Mouse (Mus musculus) MEL (cell line): ENCODE measurements at regions not wholly inside any gene's neighbourhood (a gene's known extent, or its start where the extent isn't known, plus 50 kb on each side); places are given as distances from the start of the nearest gene placed in this dataset.
"Not testable (repeated sequence)": the region's sequence is repeated elsewhere in the genome, so short reads cannot be mapped to it uniquely, and the experiment has no call there.

Source experiments
- DNase-seq: peaks from one replicate; pipeline ENCODE4 v3.0.0; 2011; ENCODE audit warnings: low read depth, low spot score
- H3K27ac ChIP-seq: 2 replicates; pipeline ENCODE4 v1.5.1; 2012; ENCODE audit warnings: low read depth, mild to moderate bottlenecking, control low read depth, low read length, moderate library complexity; ENCODE audit not compliant: control insufficient read depth
- H3K27me3 ChIP-seq, 2 experiments: fragments of 150-350 bp in 1 of 2; sonication (generic) in 1 of 2; 2 replicates each; pipeline ENCODE4 v1.6.1; 2012; ENCODE audit warnings: low read length in 2 of 2, mild to moderate bottlenecking in 2 of 2, improper control_type of control experiment in 1 of 2, moderate library complexity in 1 of 2; ENCODE audit not compliant: insufficient read depth in 2 of 2, control insufficient read depth in 1 of 2
- H3K36me3 ChIP-seq, 2 experiments: 2 replicates each; pipeline ENCODE4 v1.6.1; 2012 to 2014; ENCODE audit warnings: low read length in 2 of 2, improper control_type of control experiment in 1 of 2, inconsistent platforms in 1 of 2, mild to moderate bottlenecking in 1 of 2; ENCODE audit not compliant: insufficient read depth in 2 of 2, control insufficient read depth in 1 of 2
- H3K4me1 ChIP-seq, 2 experiments: fragments of 150-350 bp in 1 of 2; sonication (generic) in 1 of 2; 2 replicates each; pipeline ENCODE4 v1.6.1; 2012; ENCODE audit warnings: low read length in 2 of 2, improper control_type of control experiment in 1 of 2, mild to moderate bottlenecking in 1 of 2; ENCODE audit not compliant: insufficient read depth in 2 of 2, control insufficient read depth in 1 of 2
- H3K4me3 ChIP-seq, 2 experiments: fragments of 150-350 bp in 1 of 2; sonication (generic) in 1 of 2; 2 replicates each; pipeline ENCODE4 v1.5.1; 2012; ENCODE audit warnings: low read depth in 2 of 2, low read length in 2 of 2, mild to moderate bottlenecking in 2 of 2, moderate library complexity in 2 of 2, control low read depth in 1 of 2, improper control_type of control experiment in 1 of 2; ENCODE audit not compliant: control insufficient read depth in 1 of 2, insufficient read depth in 1 of 2
- H3K79me2 ChIP-seq: 2 replicates; pipeline ENCODE4 v1.6.1; 2012; ENCODE audit warnings: mild to moderate bottlenecking, low read length, moderate library complexity; ENCODE audit not compliant: control insufficient read depth, poor library complexity, insufficient read depth
- H3K9ac ChIP-seq: 2 replicates; pipeline ENCODE4 v1.6.1; 2012; ENCODE audit warnings: low read depth, mild to moderate bottlenecking, control low read depth, low read length, moderate library complexity; ENCODE audit not compliant: control insufficient read depth, poor library complexity, severe bottlenecking
- H3K9me3 ChIP-seq: fragments of 150-350 bp; sonication (generic); replicated peaks from 2 replicates; pipeline ENCODE4 v1.6.1; 2012; ENCODE audit warnings: mild to moderate bottlenecking, low read length, improper control_type of control experiment, moderate library complexity; ENCODE audit not compliant: insufficient read depth
- CTCF ChIP-seq, 3 experiments: IDR thresholded peaks in 2 of 3; conservative IDR thresholded peaks in 1 of 3; 2 replicates each; pipeline ENCODE4 v1.5.1; 2011 to 2012; ENCODE audit warnings: low read length in 3 of 3, low read depth in 2 of 3, mild to moderate bottlenecking in 2 of 3, improper control_type of control experiment in 1 of 3, inconsistent platforms in 1 of 3, mixed read lengths in 1 of 3, moderate library complexity in 1 of 3; ENCODE audit not compliant: control insufficient read depth in 1 of 3, insufficient read depth in 1 of 3, poor library complexity in 1 of 3, severe bottlenecking in 1 of 3
- MAZ ChIP-seq: IDR thresholded peaks from 2 replicates; pipeline ENCODE4 v1.6.1; 2012; ENCODE audit warnings: low read depth, mild to moderate bottlenecking, inconsistent platforms, low read length, improper control_type of control experiment
- POLR2A ChIP-seq, 2 experiments: IDR thresholded peaks; 2 replicates each; pipeline ENCODE4 v1.6.1; 2011 to 2012; ENCODE audit warnings: low read length in 2 of 2, mild to moderate bottlenecking in 2 of 2, control low read depth in 1 of 2, improper control_type of control experiment in 1 of 2, low read depth in 1 of 2, moderate library complexity in 1 of 2; ENCODE audit not compliant: control insufficient read depth in 1 of 2, insufficient read depth in 1 of 2, poor library complexity in 1 of 2
- RAD21 ChIP-seq: IDR thresholded peaks from 2 replicates; pipeline ENCODE4 v1.6.1; 2011; ENCODE audit warnings: mild to moderate bottlenecking, low read depth, low read length, improper control_type of control experiment
- SMC3 ChIP-seq: IDR thresholded peaks from 2 replicates; pipeline ENCODE4 v1.6.1; 2011; ENCODE audit warnings: low read depth, low read length, improper control_type of control experiment

DNA sequence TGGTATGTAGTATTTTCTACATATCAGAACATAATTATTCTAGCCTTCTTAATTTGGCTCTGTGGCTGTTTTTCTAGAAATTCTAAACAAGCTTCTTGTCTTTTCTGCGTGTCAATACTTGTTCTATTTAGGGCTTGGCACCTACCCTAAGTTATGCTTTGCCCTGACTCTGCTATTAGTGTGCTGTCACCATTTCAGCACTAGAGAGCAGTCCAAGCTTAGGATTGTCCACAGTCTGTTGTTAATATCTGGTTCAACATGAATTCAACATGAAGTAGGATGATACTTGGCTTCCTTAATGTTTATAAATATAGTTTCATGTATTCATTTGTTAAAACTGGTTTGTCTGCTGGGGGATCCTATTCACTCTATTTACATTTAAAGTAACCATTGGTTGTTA, 61.2 kb downstream of the Maged1 start:
- Histone ChIP-seq H3K27me3 (no peaks in the 10 kb centered on the region), H3K9me3 (no peaks in the 10 kb centered on the region), H3K27ac (no peak overlapping the region), H3K4me1 (no peaks in the 10 kb centered on the region), H3K9ac (no peak overlapping the region), H3K4me3 (no peak overlapping the region), H3K36me3 (no peaks in the 10 kb centered on the region), H3K79me2 (no peaks in the 10 kb centered on the region)
- peak; percentile 10 for DNase-seq
- TF ChIP-seq RAD21 = peak; percentile 24
- TF ChIP-seq MAZ = no peak
- no peak for TF ChIP-seq POLR2A (IDR thresholded peaks at IDR 0.05; ENCODE audit: control insufficient read depth in 1 of 2, insufficient read depth in 1 of 2, low read depth in 1 of 2, low read length in 2 of 2, poor library complexity in 1 of 2)
- peak in 1 of 3 experiments; percentile 23; a peak in 2 of 6 replicates for TF ChIP-seq CTCF (IDR thresholded peaks at IDR 0.05 in 2 of 3, conservative IDR thresholded peaks at IDR 0.05 in 1 of 3; ENCODE audit: control insufficient read depth in 1 of 3, insufficient read depth in 1 of 3, low read depth in 2 of 3, low read length in 3 of 3, poor library complexity in 1 of 3, severe bottlenecking in 1 of 3)
- TF ChIP-seq SMC3 = 0 out of 2 replicates have a peak, but pooled peaks have one; percentile 10

DNA sequence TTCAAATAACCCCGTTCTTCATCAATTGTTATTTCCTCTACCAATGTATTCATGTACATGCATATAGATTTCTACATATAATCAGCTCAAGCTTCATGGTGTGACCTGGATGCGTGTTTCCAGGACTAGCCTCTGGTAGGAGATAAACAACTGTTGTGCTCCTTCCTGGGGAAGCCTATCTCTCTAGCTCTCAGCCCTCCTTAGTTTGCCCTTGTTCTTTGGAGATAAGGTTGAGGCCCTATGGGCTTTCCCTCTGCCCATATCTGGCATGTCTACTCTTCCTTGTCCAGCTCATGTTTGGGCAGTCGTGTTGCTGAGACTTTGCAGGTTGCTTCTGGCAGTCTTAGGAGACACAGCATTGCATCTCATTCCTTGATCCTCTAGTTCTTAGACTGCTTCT, 74.3 kb downstream of the Maged1 start:
- H3K27ac ChIP-seq, H3K36me3 ChIP-seq, H3K4me1 ChIP-seq, H3K27me3 ChIP-seq, DNase-seq, H3K9ac ChIP-seq, H3K79me2 ChIP-seq, H3K9me3 ChIP-seq, H3K4me3 ChIP-seq: not testable (repeated sequence)
